Mouse (Mus musculus): ENCODE results near the gene Slc28a1. TPM values are rescaled to one million over a fixed set of nuclear protein-coding genes. Genes with fewer than 3 reads are reported as not detected.
"Not testable (repeated sequence)": the region's sequence is repeated elsewhere in the genome, so short reads cannot be mapped to it uniquely, and the experiment has no call there.

The Slc28a1 gene
- polyA plus RNA-seq, 1 experiment from 2014 or later = 0.71 TPM

DNA sequence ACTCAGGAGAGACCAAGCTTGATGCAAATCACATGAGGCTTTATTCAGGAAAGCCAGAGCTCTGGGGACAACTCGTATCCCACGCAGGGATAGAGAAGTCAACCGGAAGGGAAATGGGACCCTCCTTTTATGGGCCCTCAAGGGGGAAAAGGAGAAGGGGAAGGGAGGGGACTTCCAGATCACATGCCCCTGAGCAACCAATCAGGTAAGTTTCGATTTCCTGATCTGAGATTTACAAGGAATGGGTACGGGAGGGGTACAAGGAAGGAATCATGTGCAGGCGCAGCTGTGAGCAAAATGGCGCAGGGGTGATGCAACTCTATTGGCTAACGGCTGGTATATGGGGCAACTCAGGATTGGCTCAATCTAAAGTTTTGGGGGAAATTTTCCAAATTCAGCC lies 36.6 kb downstream of the Slc28a1 start:
- 93% methylated on average over 8 of the region's 8 CpGs for WGBS
- Histone ChIP-seq H3K4me3 (replicated peaks) (no peak overlapping the region), H3K27me3 (replicated peaks) (no peaks in the 10 kb centered on the region), H3K27ac (no peak overlapping the region), H3K4me2 (no peak overlapping the region), H3K9me3 (no peaks in the 10 kb centered on the region), H3K9ac (no peak overlapping the region), H3K36me3 (no peaks in the 10 kb centered on the region), H3K4me1 (no peaks in the 10 kb centered on the region)
- ATAC-seq (ENCODE audit: insufficient read depth, low FRiP score, low read depth) = no peak

DNA sequence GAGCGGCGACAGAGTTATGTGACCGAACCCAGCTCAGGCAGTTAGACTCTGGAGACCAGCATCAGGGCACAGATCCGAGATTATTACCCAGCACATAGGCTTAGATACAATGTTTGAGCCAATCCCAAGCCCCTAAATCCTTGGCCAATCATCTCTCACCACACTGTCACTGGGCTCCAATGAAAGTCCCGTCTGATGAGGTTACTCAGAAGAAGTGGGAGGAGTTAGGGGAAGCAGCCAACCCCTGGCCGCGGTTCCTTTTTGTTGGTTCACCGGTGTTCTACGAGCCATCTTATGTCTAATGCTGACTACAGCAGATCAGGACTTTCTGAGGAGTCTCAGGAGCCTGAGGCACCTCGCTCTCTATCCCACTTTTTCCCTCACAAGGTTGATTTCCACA lies 37.7 kb downstream of the Slc28a1 start:
- Histone ChIP-seq H3K9me3 (no peaks in the 10 kb centered on the region), H3K9ac (no peak overlapping the region), H3K36me3 (no peaks in the 10 kb centered on the region), H3K27ac (no peak overlapping the region), H3K4me2 (no peak overlapping the region), H3K27me3 (replicated peaks) (no peaks in the 10 kb centered on the region), H3K4me1 (no peaks in the 10 kb centered on the region), H3K4me3 (replicated peaks) (no peak overlapping the region)
- no peak for ATAC-seq (ENCODE audit: insufficient read depth, low FRiP score, low read depth)
- WGBS = 90% methylated on average over 10 of the region's 10 CpGs

DNA sequence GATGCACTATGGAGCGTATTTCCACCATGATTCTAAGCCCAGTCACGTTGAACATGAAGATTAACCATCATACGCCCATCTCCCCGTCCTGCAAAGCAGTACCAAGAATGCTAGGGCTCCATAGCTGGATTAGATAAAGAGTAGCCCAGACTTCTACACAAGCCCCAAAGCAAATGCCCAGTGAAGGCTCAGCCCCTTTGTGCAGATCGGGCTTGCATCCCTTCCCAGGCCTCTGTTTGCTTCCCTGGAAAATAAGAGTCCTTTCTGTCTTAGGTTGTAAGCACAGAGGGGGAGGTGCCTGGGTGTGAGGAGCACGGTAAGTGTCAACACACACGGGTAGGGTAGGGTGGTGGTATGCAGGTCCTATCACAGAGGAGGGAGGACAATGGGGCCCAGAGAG lies 38.2 kb downstream of the Slc28a1 start:
- ATAC-seq (ENCODE audit: insufficient read depth, low FRiP score, low read depth) = no peak
- H3K27ac ChIP-seq = no peak overlapping the region
- H3K4me1 ChIP-seq = no peaks in the 10 kb centered on the region
- H3K4me3 ChIP-seq (replicated peaks) = no peak overlapping the region
- WGBS = 74% methylated on average over 7 of the region's 7 CpGs
- H3K9ac ChIP-seq = no peak overlapping the region
- H3K36me3 ChIP-seq = no peaks in the 10 kb centered on the region
- no peaks in the 10 kb centered on the region for H3K27me3 ChIP-seq (replicated peaks)
- H3K9me3 ChIP-seq = no peaks in the 10 kb centered on the region
- no peak overlapping the region for H3K4me2 ChIP-seq

DNA sequence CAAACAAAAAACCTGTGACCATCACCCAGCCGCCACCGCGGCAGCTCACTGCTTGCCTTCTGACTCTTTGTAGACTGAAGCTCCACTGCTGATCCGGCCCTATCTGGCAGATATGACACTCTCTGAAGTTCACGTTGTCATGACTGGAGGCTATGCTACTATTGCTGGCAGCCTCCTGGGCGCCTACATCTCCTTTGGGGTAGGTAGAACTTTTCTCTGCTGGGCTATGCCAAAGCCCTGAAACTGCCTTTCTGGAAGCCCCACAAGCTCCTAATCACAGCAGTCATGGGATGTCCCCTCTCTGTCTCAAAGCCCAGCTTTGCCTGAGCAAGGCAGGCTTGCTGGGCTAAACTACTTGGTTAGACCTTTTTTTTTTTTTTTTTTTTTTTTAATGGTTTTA lies 38.7 kb downstream of the Slc28a1 start:
- no peak overlapping the region for H3K4me2 ChIP-seq
- no peak overlapping the region for H3K4me3 ChIP-seq (replicated peaks)
- 78% methylated on average over 6 of the region's 6 CpGs for WGBS
- no peaks in the 10 kb centered on the region for H3K27me3 ChIP-seq (replicated peaks)
- no peak overlapping the region for H3K9ac ChIP-seq
- no peak overlapping the region for H3K27ac ChIP-seq
- H3K4me1 ChIP-seq = no peaks in the 10 kb centered on the region
- H3K9me3 ChIP-seq = no peaks in the 10 kb centered on the region
- no peaks in the 10 kb centered on the region for H3K36me3 ChIP-seq
- no peak for ATAC-seq (ENCODE audit: insufficient read depth, low FRiP score, low read depth)

DNA sequence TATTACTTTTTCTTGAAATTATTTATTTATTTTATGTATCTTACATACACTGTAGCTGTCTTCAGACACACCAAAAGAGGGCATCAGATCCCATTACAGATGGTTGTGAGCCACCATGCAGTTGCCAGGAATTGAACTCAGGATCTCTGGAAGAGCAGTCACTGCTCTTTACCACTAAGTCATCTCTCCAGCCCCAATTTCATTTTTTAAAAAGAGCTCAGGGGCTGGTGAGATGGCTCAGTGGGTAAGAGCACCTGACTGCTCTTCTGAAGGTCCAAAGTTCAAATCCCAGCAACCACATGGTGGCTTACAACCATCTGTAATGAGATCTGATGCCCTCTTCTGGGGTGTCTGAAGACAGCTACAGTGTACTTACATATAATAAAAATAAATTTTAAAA lies 39.6 kb downstream of the Slc28a1 start:
- not testable (repeated sequence) for H3K27ac ChIP-seq; H3K4me2 ChIP-seq; ATAC-seq (ENCODE audit: insufficient read depth, low FRiP score, low read depth); H3K4me3 ChIP-seq (replicated peaks); H3K36me3 ChIP-seq; H3K9me3 ChIP-seq; H3K9ac ChIP-seq; H3K4me1 ChIP-seq; H3K27me3 ChIP-seq (replicated peaks)

DNA sequence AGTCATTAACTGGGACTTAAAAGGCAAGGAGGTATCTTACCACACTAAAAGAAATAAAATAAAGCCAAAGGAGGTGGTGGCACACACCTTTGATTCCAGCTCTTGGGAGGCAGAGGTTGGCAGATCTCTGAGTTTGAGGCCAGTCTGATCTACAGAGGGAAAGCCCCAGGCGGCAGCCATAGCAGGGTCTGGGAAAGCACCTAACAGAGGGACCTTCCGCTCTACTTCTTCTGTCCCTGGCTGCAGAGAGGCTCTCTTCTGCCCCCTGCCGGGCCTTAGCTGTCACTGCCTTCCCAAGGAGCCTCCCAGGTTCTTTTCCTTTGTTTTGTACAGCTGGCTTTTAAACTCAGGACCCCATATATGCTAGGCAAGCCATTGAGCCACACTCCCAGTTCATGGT lies 40.4 kb downstream of the Slc28a1 start:
- 6% methylated on average over 3 of the region's 3 CpGs for WGBS
- Histone ChIP-seq H3K4me2 (no peak overlapping the region), H3K9me3 (no peaks in the 10 kb centered on the region), H3K36me3 (no peaks in the 10 kb centered on the region), H3K4me3 (replicated peaks) (no peak overlapping the region), H3K4me1 (0 out of 2 replicates have a peak, but pooled peaks cover 3% of the 10 kb centered on the region), H3K9ac (no peak overlapping the region), H3K27me3 (replicated peaks) (no peaks in the 10 kb centered on the region), H3K27ac (no peak overlapping the region)
- peak; percentile 83 for ATAC-seq (ENCODE audit: insufficient read depth, low FRiP score, low read depth)

DNA sequence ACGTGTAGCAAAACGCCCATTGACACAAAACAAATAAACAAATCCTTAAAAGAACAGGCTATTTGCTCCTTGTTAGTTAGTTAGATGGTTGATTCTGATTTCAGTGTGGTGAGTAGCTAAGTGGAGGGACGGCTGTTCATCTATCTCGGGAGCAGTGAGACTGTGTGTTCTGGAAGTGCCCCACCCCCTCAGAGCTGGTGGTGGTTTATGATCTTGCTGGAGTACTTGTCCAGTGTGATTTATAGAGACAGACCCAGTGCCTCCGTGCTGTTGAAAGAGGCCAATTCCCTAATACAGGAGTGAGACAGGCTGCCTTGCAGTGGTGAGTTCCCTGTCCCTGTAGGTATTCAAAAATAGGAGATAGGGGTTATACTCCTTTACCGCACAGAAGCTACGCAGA lies 44.3 kb downstream of the Slc28a1 start:
- H3K27me3 ChIP-seq (replicated peaks) = no peaks in the 10 kb centered on the region
- H3K36me3 ChIP-seq = no peaks in the 10 kb centered on the region
- no peak overlapping the region for H3K4me3 ChIP-seq (replicated peaks)
- H3K4me2 ChIP-seq = no peak overlapping the region
- no peak overlapping the region for H3K27ac ChIP-seq
- WGBS = 44% methylated on average over 7 of the region's 7 CpGs
- no peak for ATAC-seq (ENCODE audit: insufficient read depth, low FRiP score, low read depth)
- H3K9me3 ChIP-seq = no peaks in the 10 kb centered on the region
- H3K4me1 ChIP-seq = 0 out of 2 replicates have a peak, but pooled peaks cover 3% of the 10 kb centered on the region
- no peak overlapping the region for H3K9ac ChIP-seq

DNA sequence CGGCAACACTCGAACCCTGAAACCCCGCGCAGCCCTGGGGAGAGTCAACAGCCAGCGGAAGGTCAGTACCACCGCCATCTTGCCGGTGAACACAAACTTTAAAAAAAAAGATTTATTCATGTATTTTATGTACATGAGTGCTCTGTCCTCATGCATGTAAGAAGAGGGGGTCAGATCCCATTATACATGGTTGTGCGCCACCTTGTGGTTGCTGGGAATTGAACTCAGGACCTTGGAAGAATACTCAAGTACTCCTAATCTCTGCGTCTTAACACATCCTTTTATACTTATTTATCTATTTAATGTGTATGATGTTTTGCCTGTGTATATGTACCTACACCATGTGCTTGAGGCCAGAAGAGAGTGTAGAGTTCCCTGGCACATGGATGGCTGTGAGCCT lies 47.1 kb downstream of the Slc28a1 start:
- ATAC-seq (ENCODE audit: insufficient read depth, low FRiP score, low read depth) = no peak
- WGBS = 70% methylated on average over 9 of the region's 9 CpGs
- no peaks in the 10 kb centered on the region for H3K27me3 ChIP-seq (replicated peaks)

DNA sequence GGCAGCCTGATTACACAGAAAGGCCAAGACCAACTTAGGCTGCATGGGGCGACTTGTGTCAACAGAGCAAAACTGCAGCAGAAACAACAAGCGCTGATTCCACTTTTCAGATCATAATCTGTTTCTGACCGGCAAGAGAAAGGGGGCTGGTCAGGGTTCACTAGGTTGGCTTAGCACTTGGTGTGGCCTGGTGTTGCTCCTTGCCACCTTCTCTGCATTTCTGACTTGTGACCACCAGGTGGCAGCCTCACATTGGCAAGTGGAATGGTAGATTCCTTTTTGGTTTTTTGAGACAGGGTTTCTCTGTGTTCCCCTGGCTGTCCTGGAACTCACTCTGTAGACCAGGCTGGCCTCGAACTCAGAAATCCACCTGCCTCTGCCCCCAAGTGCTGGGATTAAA lies 47.7 kb downstream of the Slc28a1 start:
- no peak overlapping the region for H3K4me2 ChIP-seq
- H3K4me1 ChIP-seq = 0 out of 2 replicates have a peak, but pooled peaks cover 3% of the 10 kb centered on the region
- no peaks in the 10 kb centered on the region for H3K36me3 ChIP-seq
- no peaks in the 10 kb centered on the region for H3K9me3 ChIP-seq
- no peak overlapping the region for H3K27ac ChIP-seq
- H3K27me3 ChIP-seq (replicated peaks) = no peaks in the 10 kb centered on the region
- 27% methylated on average over 4 of the region's 4 CpGs for WGBS
- H3K4me3 ChIP-seq (replicated peaks) = no peak overlapping the region
- ATAC-seq (ENCODE audit: insufficient read depth, low FRiP score, low read depth) = no peak
- no peak overlapping the region for H3K9ac ChIP-seq

More for the DNA sequence above, 47.1 kb downstream of the Slc28a1 start:
- H3K4me1 ChIP-seq = 0 out of 2 replicates have a peak, but pooled peaks cover 3% of the 10 kb centered on the region
- no peak overlapping the region for H3K4me2 ChIP-seq
- no peaks in the 10 kb centered on the region for H3K9me3 ChIP-seq
- no peaks in the 10 kb centered on the region for H3K36me3 ChIP-seq
- H3K27ac ChIP-seq = no peak overlapping the region
- no peak overlapping the region for H3K4me3 ChIP-seq (replicated peaks)
- H3K9ac ChIP-seq = no peak overlapping the region

DNA sequence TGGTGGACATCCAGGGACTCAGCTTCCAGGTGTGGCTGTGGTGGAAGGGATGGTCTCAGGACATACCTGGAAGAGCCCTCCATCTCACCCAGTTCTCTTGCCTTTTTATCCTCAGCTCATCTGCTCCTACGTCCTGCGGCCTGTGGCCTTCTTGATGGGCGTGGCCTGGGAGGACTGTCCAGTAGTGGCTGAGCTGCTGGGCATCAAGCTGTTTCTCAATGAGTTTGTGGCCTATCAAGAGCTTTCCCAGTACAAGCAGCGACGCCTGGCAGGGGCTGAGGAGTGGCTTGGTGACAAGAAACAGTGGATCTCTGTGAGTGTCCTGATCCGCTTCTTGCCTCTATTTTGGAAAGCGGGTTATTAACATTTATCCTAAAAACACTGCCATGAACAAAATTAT lies 49.8 kb downstream of the Slc28a1 start:
- Histone ChIP-seq H3K4me2 (no peak overlapping the region), H3K27ac (no peak overlapping the region), H3K9me3 (no peaks in the 10 kb centered on the region), H3K4me1 (no peaks in the 10 kb centered on the region), H3K36me3 (no peaks in the 10 kb centered on the region), H3K4me3 (replicated peaks) (no peak overlapping the region), H3K9ac (no peak overlapping the region), H3K27me3 (replicated peaks) (no peaks in the 10 kb centered on the region)
- no peak for ATAC-seq (ENCODE audit: insufficient read depth, low FRiP score, low read depth)
- WGBS = 69% methylated on average over 7 of the region's 7 CpGs

DNA sequence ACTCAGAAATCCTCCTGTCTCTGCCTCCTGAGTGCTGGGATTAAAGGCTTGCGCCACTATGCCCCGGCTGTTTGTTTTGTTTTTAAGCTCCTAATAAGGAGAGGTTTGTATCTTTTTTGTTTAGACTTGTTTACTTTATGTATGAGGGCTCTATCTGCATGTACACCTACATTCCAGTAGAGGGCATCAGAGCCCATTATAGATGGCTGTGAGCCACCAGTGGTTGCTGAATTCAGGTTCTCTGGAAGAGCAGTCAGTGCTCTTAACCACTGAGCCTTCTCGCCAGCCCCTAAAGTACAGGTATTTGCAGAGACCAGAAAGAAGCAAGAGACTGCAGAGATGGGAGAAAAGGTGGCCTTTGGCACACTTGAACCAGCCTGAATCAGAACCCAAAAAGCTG lies 52.5 kb downstream of the Slc28a1 start:
- no peaks in the 10 kb centered on the region for H3K9me3 ChIP-seq
- H3K4me3 ChIP-seq (replicated peaks) = no peak overlapping the region
- H3K27ac ChIP-seq = no peak overlapping the region
- WGBS = 42% methylated on average over 3 of the region's 3 CpGs
- H3K27me3 ChIP-seq (replicated peaks) = no peaks in the 10 kb centered on the region
- H3K36me3 ChIP-seq = no peaks in the 10 kb centered on the region
- no peak overlapping the region for H3K4me2 ChIP-seq
- no peak overlapping the region for H3K9ac ChIP-seq
- no peak for ATAC-seq (ENCODE audit: insufficient read depth, low FRiP score, low read depth)
- no peaks in the 10 kb centered on the region for H3K4me1 ChIP-seq

DNA sequence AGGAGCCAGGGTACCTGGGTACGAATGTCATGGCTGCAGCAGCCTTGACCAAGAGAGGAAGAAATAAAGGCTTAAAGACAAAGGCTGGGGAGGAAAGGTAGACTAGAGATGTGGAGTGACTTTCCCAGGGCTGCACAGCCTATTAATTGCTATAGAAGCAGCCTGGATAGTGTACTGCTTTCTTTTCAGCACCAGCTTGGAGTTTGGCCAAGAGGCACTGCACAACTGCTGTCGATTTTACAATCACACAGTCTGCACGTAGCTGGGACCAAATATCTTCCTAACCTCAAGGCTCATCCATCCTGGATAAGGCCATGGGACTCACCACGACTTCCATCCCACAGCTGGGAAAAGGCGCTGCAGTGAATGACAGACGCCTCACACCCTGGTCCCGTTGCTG lies 54.8 kb downstream of the Slc28a1 start:
- WGBS = 71% methylated on average over 7 of the region's 7 CpGs
- Histone ChIP-seq H3K27me3 (replicated peaks) (no peaks in the 10 kb centered on the region), H3K27ac (no peak overlapping the region), H3K4me1 (no peaks in the 10 kb centered on the region), H3K4me3 (replicated peaks) (no peak overlapping the region), H3K9me3 (no peaks in the 10 kb centered on the region), H3K9ac (no peak overlapping the region), H3K36me3 (no peaks in the 10 kb centered on the region), H3K4me2 (no peak overlapping the region)
- ATAC-seq (ENCODE audit: insufficient read depth, low FRiP score, low read depth) = no peak

DNA sequence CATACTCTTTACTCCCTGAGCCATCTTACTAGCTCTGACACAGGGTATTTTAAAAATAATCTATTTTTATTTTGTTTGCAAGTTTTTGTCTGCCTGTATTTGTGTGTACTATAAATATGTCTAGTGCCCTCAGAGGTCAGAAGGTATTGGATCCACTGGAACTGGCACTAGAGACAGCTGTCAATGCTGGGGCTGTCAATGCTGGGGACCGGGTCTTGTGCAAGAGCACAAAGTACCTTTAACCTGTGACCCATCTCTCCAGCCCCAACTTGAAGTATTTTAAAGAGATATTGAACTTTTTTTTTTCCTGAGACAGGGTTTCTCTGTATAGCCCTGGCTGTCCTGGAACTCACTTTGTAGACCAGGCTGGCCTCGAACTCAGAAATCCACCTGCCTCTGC lies 59.3 kb downstream of the Slc28a1 start:
- no peak overlapping the region for H3K4me3 ChIP-seq (replicated peaks)
- H3K9ac ChIP-seq = no peak overlapping the region
- H3K27ac ChIP-seq = no peak overlapping the region
- no peaks in the 10 kb centered on the region for H3K9me3 ChIP-seq
- H3K4me2 ChIP-seq = no peak overlapping the region
- no peaks in the 10 kb centered on the region for H3K36me3 ChIP-seq
- no peaks in the 10 kb centered on the region for H3K27me3 ChIP-seq (replicated peaks)
- H3K4me1 ChIP-seq = no peaks in the 10 kb centered on the region
- WGBS = 90% methylated on average over 2 of the region's 2 CpGs
- no peak for ATAC-seq (ENCODE audit: insufficient read depth, low FRiP score, low read depth)
